Mouse (Mus musculus) ovary, postnatal 36 days (tissue): ENCODE results near the gene Phyhd1.

ENCODE experiments used
- DNase-seq: peaks from one replicate; pipeline ENCODE4 v3.0.0; 2022; ENCODE audit warnings: low spot score, mixed read lengths

The Phyhd1 gene

GRCm38 (mm10) chr2:30256616-30257350 is 9.2 kb upstream of the Phyhd1 start:
- DNase-seq, result no peak

GRCm38 (mm10) chr2:30257699-30258460 is 8.1 kb upstream of the Phyhd1 start:
- DNase-seq, result no peak

- DNase-seq, result no peak
Measured at GRCm38 (mm10) chr2:30258600-30258999, 7.4 kb upstream of the Phyhd1 start.

GRCm38 (mm10) chr2:30259131-30260064 is 6.6 kb upstream of the Phyhd1 start:
- no peak for DNase-seq

GRCm38 (mm10) chr2:30261064-30261736 is 4.8 kb upstream of the Phyhd1 start:
- DNase-seq, result no peak

- no peak for DNase-seq
Measured at GRCm38 (mm10) chr2:30261921-30262839, 3.8 kb upstream of the Phyhd1 start.

- peak; percentile 60 for DNase-seq
Measured at GRCm38 (mm10) chr2:30262840-30263441, 3.1 kb upstream of the Phyhd1 start.

GRCm38 (mm10) chr2:30263811-30264210 is 2.2 kb upstream of the Phyhd1 start:
- no peak for DNase-seq

GRCm38 (mm10) chr2:30264671-30265519 is 1.1 kb upstream of the Phyhd1 start:
- no peak for DNase-seq

- peak; percentile 67 for DNase-seq
Measured at GRCm38 (mm10) chr2:30266392-30266941, 464 bp downstream of the Phyhd1 start.

GRCm38 (mm10) chr2:30267466-30267865 is 1.5 kb downstream of the Phyhd1 start:
- no peak for DNase-seq

- no peak for DNase-seq
Measured at GRCm38 (mm10) chr2:30268371-30268770, 2.4 kb downstream of the Phyhd1 start.

- no peak for DNase-seq
Measured at GRCm38 (mm10) chr2:30269241-30269990, 3.4 kb downstream of the Phyhd1 start.

GRCm38 (mm10) chr2:30270134-30270533 is 4.1 kb downstream of the Phyhd1 start:
- no peak for DNase-seq

GRCm38 (mm10) chr2:30280743-30281142 is 14.7 kb downstream of the Phyhd1 start, which contains the start of gene Gm28038:
TSS of gene Gm28038 (plus strand) at chr2:30281043.
- DNase-seq, result no peak

GRCm38 (mm10) chr2:30281651-30282050 is 15.6 kb downstream of the Phyhd1 start:
- no peak for DNase-seq

- DNase-seq, result no peak
Measured at GRCm38 (mm10) chr2:30283193-30283592, 17.2 kb downstream of the Phyhd1 start.

GRCm38 (mm10) chr2:30285004-30285403 is 19.0 kb downstream of the Phyhd1 start:
- no peak for DNase-seq
